Mouse (Mus musculus) bone marrow macrophage, adult 2 months (primary cell): ENCODE measurements at regions not wholly inside any gene's neighbourhood (a gene's known extent, or its start where the extent isn't known, plus 50 kb on each side); places are given as distances from the start of the nearest gene placed in this dataset.

ENCODE experiments used
- H3K27ac ChIP-seq: 2 replicates; pipeline ENCODE4 v1.5.1; 2012; ENCODE audit warnings: low read depth, low read length; ENCODE audit not compliant: insufficient read depth
- H3K4me1 ChIP-seq: 2 replicates; pipeline ENCODE4 v1.6.1; 2012; ENCODE audit warnings: low read length; ENCODE audit not compliant: control insufficient read depth, insufficient read depth
- H3K4me3 ChIP-seq: 2 replicates; pipeline ENCODE4 v1.5.1; 2012; ENCODE audit warnings: mild to moderate bottlenecking, low read length, moderate library complexity; ENCODE audit not compliant: insufficient read depth
- CTCF ChIP-seq: IDR thresholded peaks from 2 replicates; pipeline ENCODE4 v1.5.1; 2012; ENCODE audit warnings: low read depth, mild to moderate bottlenecking, low read length, moderate library complexity
- POLR2A ChIP-seq: IDR thresholded peaks from 2 replicates; pipeline ENCODE4 v1.6.1; 2012; ENCODE audit warnings: mild to moderate bottlenecking, low read depth, low read length, borderline replicate concordance

DNA sequence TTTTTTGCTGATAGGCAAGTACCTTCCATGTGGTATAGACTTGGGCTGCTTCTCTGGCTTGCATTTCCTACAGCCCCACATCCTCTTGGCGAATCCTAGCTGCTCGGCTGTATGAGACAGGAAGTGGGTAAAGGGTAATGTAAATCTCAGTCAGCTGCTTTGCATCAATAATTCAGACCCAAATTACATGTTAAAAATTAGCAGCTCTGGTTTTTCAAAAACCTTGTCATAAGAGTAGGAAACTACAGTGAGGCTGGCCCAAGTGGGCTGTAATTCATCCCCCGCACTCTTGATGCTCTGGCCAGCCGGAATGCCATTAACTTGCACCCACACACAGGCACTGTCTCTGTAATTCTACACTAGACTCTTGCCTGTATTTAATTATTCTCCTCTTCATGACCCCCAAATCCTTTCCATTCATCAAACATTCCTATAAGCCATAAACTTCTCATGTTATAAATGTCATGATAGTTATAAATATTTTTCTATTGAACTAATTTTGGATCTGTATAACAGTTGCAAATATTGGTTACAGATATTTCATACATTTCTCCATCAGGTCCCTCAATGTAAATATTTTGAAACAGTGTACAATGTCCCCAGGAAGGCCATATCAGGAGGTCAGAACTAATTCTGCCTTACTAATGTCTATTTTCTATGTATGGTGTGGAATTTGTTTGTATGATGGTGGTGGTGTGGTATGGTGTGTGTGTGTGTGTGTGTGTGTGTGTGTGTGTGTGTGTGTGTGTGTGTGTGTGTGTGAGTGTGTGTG lies 261.0 kb upstream of the Cxadr start:
- no peaks in the 10 kb centered on the region for H3K4me1 ChIP-seq
- H3K4me3 ChIP-seq: no peak overlapping the region
- H3K27ac ChIP-seq: no peak overlapping the region
- TF ChIP-seq POLR2A (no peak), CTCF (no peak)

DNA sequence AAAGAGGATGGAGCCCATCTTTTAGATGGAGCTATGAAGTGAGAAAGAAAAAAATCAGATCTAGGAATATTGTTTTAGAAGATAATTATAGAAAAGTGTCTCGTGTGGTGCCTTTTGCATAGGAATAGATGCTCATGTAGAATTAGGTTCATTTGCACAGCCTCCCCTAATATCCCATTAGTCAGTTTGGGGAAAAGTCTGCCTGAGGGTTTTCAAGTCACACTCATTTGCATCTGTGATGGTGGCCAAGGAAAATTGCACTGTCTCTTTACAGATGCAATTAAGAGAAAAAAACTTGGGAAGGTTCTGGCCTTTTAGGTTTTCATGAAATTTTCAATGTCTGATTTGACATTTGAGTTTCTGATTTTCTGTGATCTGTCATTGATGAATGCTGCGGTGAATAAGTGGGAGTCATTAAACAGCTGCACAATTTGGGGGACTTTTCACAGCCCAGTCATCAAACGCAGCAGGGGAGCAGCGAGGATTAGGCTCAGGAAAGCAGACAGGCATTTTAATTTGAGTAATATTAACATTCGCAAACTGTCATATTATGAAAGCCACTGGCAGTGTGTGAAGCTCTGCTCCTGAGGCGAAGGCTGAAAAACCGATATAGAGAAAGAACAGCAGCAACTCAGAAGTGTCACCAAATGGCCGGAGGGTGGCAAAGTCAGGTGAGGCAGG lies 281.5 kb upstream of the Cxadr start:
- no peak overlapping the region for H3K4me3 ChIP-seq
- H3K4me1 ChIP-seq: no peaks in the 10 kb centered on the region
- H3K27ac ChIP-seq: no peak overlapping the region
- TF ChIP-seq CTCF (no peak), POLR2A (no peak)

DNA sequence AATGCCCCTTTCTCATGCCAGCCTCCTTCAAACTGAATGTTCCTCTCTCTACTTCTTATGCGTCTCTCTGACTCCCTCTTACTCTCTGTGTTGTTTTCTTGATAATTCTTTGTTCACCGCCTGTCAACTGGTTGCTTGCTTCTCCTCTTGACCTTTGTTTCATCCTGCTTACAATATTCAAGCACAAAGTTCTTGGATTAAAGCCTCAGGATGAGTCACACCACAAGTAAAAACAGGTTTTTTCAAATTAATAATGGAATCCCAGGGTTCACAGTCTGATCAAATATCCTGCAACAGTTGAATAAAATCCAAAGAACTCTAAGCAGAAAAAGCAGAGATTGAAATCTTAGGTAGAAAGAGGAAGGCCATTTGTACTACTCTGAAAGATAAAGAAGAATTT lies 285.9 kb upstream of the Cxadr start:
- no peak for TF ChIP-seq POLR2A
- TF ChIP-seq CTCF: no peak
- Histone ChIP-seq H3K27ac (no peak overlapping the region), H3K4me1 (no peaks in the 10 kb centered on the region), H3K4me3 (no peak overlapping the region)

DNA sequence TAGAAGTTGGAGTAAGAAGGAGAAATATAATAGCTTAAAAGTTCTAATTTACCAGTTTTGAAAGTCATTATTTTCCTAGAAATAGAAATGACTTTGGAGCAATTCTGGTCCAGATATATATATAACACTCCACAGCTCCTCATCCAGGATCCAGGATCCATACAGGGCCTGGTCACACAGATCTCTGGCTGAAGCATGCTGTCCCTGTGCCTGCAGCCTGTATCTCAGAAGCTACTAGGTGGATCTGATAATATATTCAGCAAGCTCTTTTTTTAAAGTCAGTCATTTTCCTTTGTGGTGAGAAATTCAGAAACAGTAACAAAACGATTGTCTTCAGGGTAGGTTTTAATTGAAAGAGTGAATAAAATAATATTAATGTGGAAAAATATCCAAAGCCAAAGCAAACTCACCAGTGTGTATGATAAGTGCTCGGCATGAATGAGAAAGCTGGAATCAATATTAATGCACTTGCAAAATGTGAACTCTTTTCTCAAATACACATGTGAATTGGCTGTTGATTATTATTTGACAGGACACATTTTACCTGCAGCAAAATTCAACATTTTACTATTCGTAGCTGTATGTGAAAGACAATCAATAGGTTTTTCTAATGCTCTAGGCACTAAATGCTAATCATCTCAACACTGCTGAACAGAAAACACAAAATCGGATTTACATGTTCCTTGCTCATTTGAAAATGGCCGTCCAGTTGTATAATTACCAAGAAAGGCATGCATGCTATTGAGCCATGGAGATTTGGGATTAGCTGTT lies 288.1 kb upstream of the Cxadr start:
- no peak overlapping the region for H3K4me3 ChIP-seq
- no peaks in the 10 kb centered on the region for H3K4me1 ChIP-seq
- TF ChIP-seq POLR2A (no peak), CTCF (no peak)

DNA sequence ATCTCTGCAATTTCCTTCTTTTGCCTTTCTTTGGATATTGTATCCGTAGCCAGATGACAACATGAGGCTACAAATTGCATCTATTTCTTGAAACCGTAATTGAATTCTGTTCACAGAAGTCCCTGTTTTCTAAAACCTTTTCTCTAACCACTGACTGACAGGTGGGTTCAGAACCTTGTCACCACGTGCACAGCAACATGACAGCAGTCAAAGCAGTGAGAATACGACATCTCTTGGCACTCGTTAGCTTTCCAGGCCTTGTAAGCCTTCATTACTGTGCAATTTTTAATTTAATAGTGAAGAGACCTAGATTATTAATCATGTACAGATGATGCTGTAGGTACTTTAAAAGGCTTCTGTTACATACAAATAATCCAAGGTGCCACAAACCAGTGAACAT lies 297.3 kb upstream of the Cxadr start:
- TF ChIP-seq POLR2A (no peak), CTCF (no peak)
- Histone ChIP-seq H3K4me1 (no peaks in the 10 kb centered on the region), H3K4me3 (no peak overlapping the region), H3K27ac (no peak overlapping the region)

More for the DNA sequence above, 288.1 kb upstream of the Cxadr start:
- no peak overlapping the region for H3K27ac ChIP-seq

DNA sequence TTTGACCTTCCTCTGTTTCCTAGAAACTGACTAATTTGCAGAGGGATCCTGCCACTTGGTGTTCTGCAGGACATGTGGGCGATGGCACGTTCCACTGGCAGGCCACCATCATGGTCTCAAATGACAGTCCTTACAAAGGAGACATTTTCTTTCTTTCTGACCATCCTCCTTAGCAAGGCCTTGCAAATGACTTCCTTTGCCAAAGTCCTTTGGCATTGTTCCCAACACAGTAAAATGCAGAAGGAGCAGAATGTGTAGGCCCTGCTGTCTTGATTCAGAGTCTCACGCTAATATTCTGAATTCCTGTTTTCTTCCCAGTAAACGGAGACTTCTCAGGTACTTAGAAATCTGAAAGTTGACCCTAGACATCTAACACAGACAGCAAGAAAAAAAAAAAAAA lies 308.3 kb upstream of the Cxadr start:
- H3K4me3 ChIP-seq: no peak overlapping the region

DNA sequence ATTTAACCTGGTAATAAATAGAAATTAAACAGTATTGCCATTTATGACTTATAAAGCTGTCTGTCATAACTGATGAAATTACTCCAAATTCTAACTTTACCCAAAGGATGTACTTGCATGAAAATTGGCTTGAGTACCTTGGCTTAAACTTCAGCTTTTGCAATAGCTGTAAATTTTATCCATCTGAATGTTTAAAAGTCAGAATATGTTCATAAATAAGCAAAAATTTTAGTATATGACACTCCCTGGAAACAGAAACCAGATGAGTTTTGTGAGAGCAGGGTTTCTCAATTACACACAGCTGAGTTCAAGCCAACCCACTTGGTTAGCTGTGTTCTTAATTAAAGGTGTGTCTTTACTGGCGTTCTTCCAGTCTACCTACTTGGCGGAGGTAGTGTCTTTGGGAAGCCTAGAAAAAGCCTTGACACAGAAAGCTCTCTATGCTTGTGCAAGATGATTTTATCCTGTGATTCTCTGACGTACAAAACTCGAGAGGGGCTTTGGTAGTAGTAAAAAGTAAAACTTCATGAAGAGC lies 311.4 kb upstream of the Cxadr start:
- H3K27ac ChIP-seq: no peak overlapping the region
- no peak for TF ChIP-seq CTCF
- no peak for TF ChIP-seq POLR2A
- H3K4me1 ChIP-seq: no peaks in the 10 kb centered on the region
- H3K4me3 ChIP-seq: no peak overlapping the region

More for the DNA sequence above, 308.3 kb upstream of the Cxadr start:
- no peak for TF ChIP-seq POLR2A
- TF ChIP-seq CTCF: no peak
- Histone ChIP-seq H3K4me1 (no peaks in the 10 kb centered on the region), H3K27ac (no peak overlapping the region)

DNA sequence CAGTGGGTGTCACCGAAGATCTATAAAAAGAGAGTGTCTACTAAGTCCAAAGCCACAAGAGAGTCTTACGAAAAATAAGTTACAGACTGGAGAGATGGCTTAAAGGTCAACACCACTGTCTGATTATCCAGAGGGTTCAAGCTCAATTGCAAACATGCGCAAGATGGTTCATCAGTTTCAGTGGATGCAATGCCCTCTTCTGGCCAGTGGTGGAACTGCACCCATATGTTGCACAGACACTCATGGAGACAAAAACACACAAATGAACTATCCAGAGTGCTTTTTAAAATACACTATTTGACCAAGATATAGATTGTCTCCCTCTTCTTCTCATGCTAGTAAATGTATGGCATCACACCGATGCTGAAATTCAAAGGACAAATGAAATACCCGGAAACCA lies 312.1 kb upstream of the Cxadr start:
- no peak overlapping the region for H3K27ac ChIP-seq
- no peak for TF ChIP-seq CTCF
- TF ChIP-seq POLR2A: no peak
- H3K4me3 ChIP-seq: no peak overlapping the region
- no peaks in the 10 kb centered on the region for H3K4me1 ChIP-seq

DNA sequence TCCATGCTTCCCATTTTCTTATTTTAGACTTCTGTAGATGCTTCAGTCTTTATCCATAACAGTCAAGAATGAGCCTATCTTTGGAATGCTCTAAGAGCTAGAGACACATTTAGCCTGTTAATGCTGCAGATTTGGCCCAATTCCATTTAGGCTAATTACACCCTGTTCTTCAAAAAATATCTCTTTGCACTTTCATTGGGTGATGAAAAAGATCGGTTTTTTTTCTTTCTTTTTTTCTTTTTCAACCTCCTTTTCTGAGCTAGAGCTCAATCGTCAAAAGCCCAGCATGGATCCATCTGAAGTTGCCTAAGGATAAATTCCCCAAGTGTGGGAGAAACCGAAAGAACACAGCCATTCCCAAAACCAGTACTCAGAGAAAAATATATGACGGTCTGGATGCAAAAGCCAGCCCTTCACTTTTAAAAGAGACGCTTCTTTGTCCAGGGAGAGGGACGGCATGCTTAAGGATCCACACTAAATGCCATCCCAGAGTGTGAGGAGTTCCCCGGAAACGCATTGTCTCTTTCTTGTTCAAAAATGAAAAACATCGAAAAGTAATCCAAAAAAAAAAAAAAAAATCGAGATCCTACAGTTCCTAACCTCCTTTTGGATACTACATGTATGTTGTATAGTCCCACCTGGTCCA lies 314.3 kb upstream of the Cxadr start:
- H3K27ac ChIP-seq: no peak overlapping the region
- no peaks in the 10 kb centered on the region for H3K4me1 ChIP-seq
- no peak overlapping the region for H3K4me3 ChIP-seq
- no peak for TF ChIP-seq POLR2A

DNA sequence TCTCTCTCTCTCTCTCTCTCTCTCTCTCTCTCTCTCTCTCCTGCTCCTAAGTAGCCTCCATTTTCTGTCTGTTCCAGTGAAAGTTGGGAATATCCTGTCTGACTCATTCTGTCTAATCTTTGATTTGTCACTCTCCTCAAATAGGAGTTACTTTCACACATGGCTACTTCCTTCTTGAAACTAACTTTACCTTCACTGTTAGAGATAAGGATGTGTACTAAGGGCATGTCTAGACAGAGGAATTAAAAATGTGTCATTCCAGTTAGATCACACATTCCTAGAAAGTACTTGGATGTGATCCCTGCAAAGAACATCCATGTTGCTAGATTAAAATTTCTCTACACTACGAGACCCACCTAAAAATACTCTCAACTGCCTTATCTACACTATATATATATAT lies 346.9 kb upstream of the Gm11146 start:
- no peak overlapping the region for H3K27ac ChIP-seq
- no peaks in the 10 kb centered on the region for H3K4me1 ChIP-seq
- no peak overlapping the region for H3K4me3 ChIP-seq
- TF ChIP-seq POLR2A (no peak), CTCF (no peak)
